Mouse (Mus musculus) neural tube, embryonic 13.5 days (tissue): Measurements from ENCODE around the gene Rps6kc1. TPM values are rescaled to one million over a fixed set of nuclear protein-coding genes. Genes with fewer than 3 reads are reported as not detected.

ENCODE experiments used
- ATAC-seq: fragments of 200-750 bp; cut with Nextera tagmentation; 2 replicates; pipeline ENCODE4 v1.8.0; 2017; ENCODE audit warnings: low read depth, mild to moderate bottlenecking, moderate TSS enrichment, moderate library complexity
- H3K27ac ChIP-seq: fragments of 300-500 bp; sonication (generic); replicated peaks from 2 replicates; pipeline ENCODE4 v1.5.1; 2015; ENCODE audit warnings: moderate library complexity, mild to moderate bottlenecking, inconsistent platforms
- H3K27me3 ChIP-seq: fragments of 300-500 bp; sonication (generic); 2 replicates; pipeline ENCODE4 v1.6.1; 2015; ENCODE audit warnings: mild to moderate bottlenecking, inconsistent platforms
- H3K36me3 ChIP-seq: fragments of 300-500 bp; sonication (generic); 2 replicates; pipeline ENCODE4 v1.6.1; 2015; ENCODE audit warnings: mild to moderate bottlenecking, inconsistent platforms
- H3K4me1 ChIP-seq: fragments of 300-500 bp; sonication (generic); replicated peaks from 2 replicates; pipeline ENCODE4 v1.6.1; 2015; ENCODE audit warnings: inconsistent platforms
- H3K4me2 ChIP-seq: fragments of 300-500 bp; sonication (generic); 2 replicates; pipeline ENCODE4 v1.6.1; 2015; ENCODE audit warnings: inconsistent platforms, mild to moderate bottlenecking, moderate library complexity
- H3K4me3 ChIP-seq: fragments of 300-500 bp; sonication (generic); 2 replicates; pipeline ENCODE4 v1.5.1; 2015; ENCODE audit warnings: mild to moderate bottlenecking, inconsistent platforms
- H3K9ac ChIP-seq: fragments of 300-500 bp; sonication (generic); 2 replicates; pipeline ENCODE4 v1.6.1; 2015; ENCODE audit warnings: moderate library complexity, mild to moderate bottlenecking, inconsistent platforms
- H3K9me3 ChIP-seq: fragments of 300-500 bp; sonication (generic); 2 replicates; pipeline ENCODE4 v1.6.1; 2016; ENCODE audit warnings: inconsistent platforms
- WGBS: fragments of 180-500 bp; shearing (Covaris S2); methylation state at CpG from one replicate; pipeline ENCODE4 v1.1.7; 2015; 5-methylcytosine and 5-hydroxymethylcytosine counted together
- polyA plus RNA-seq: library from polyadenylated mRNA; unstranded; fragments of >200 nt; fragmentation: Nextera tagmentation; extraction: Ambion mirVana; gene quantifications from 2 replicates; pipeline ENCODE4 v1.2.1, GENCODE M21; 2015

Rps6kc1 gene
- 26.9 and 28.4 TPM in 2 replicates for polyA plus RNA-seq

GRCm38 (mm10) chr1:190911415-190912123 is at the start of gene Rps6kc1:
TSS of gene Rps6kc1 (minus strand) at chr1:190911770.
- under 1% methylated on average over 47 of the region's 47 CpGs for WGBS
- Histone ChIP-seq H3K9me3 (no peaks in the 10 kb centered on the region), H3K4me3 (peak within 1 kb of the TSS; percentile 76), H3K27me3 (no peaks in the 10 kb centered on the region), H3K27ac (peak within 1 kb of the TSS; percentile 87), H3K4me1 (peaks cover 36% of the 10 kb centered on the region), H3K9ac (peak within 1 kb of the TSS; percentile 93), H3K36me3 (no peaks in the 10 kb centered on the region), H3K4me2 (peak within 1 kb of the TSS; percentile 90)
- ATAC-seq: peak; percentile 96

GRCm38 (mm10) chr1:190958821-190959220 is 47.3 kb upstream of the Rps6kc1 start:
- no peak overlapping the region for H3K27ac ChIP-seq
- H3K9me3 ChIP-seq: no peaks in the 10 kb centered on the region
- H3K4me2 ChIP-seq: no peak overlapping the region
- no peaks in the 10 kb centered on the region for H3K4me1 ChIP-seq
- H3K4me3 ChIP-seq: no peak overlapping the region
- no peak for ATAC-seq
- peaks cover 99% of the 10 kb centered on the region for H3K36me3 ChIP-seq
- WGBS: 90% methylated on average over 5 of the region's 5 CpGs
- no peaks in the 10 kb centered on the region for H3K27me3 ChIP-seq
- no peak overlapping the region for H3K9ac ChIP-seq

DNA sequence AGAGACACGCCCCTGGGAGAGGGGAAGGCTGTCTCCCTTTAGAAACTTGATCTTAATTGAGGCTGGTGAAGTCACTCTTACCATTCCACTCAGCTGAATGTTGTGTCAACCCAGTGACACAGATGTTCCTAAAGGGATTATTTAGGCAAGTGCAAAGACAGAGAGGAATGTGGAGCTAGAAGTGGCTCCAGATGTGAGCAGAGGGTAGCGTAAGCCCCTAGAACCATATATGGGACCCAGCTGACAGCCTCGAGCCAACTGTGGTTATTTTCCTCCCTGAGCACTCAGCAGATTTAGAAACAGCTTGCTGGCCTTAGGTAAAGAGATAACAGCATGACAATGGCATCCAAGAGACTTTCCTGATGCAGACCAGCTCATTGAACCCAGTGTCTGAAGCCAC is 41.4 kb upstream of the Rps6kc1 start:
- peaks cover 99% of the 10 kb centered on the region for H3K36me3 ChIP-seq
- whole genome bisulfite sequencing: 86% methylated on average over 3 of the region's 3 CpGs

GRCm38 (mm10) chr1:190951014-190951413 is 39.4 kb upstream of the Rps6kc1 start:
- peaks cover 97% of the 10 kb centered on the region for H3K36me3 ChIP-seq
- H3K9me3 ChIP-seq: no peaks in the 10 kb centered on the region
- H3K4me3 ChIP-seq: no peak overlapping the region
- 87% methylated on average over 5 of the region's 5 CpGs for WGBS
- H3K9ac ChIP-seq: no peak overlapping the region
- no peaks in the 10 kb centered on the region for H3K27me3 ChIP-seq
- no peak overlapping the region for H3K27ac ChIP-seq
- H3K4me2 ChIP-seq: no peak overlapping the region
- no peaks in the 10 kb centered on the region for H3K4me1 ChIP-seq
- ATAC-seq: no peak

More for the DNA sequence above, 41.4 kb upstream of the Rps6kc1 start:
- H3K9ac ChIP-seq: no peak overlapping the region
- no peak overlapping the region for H3K27ac ChIP-seq
- H3K4me3 ChIP-seq: no peak overlapping the region
- H3K9me3 ChIP-seq: no peaks in the 10 kb centered on the region
- H3K4me1 ChIP-seq: no peaks in the 10 kb centered on the region
- no peak for ATAC-seq
- H3K4me2 ChIP-seq: no peak overlapping the region
- H3K27me3 ChIP-seq: no peaks in the 10 kb centered on the region

- 91% methylated on average over 17 of the region's 17 CpGs for WGBS
- H3K4me1 ChIP-seq: no peaks in the 10 kb centered on the region
- ATAC-seq: no peak
- H3K27me3 ChIP-seq: no peaks in the 10 kb centered on the region
- H3K27ac ChIP-seq: no peak overlapping the region
- H3K9me3 ChIP-seq: no peaks in the 10 kb centered on the region
- H3K4me2 ChIP-seq: no peak overlapping the region
- H3K4me3 ChIP-seq: no peak overlapping the region
- H3K36me3 ChIP-seq: peaks cover 88% of the 10 kb centered on the region
- no peak overlapping the region for H3K9ac ChIP-seq
Measured at GRCm38 (mm10) chr1:190948846-190949245, 37.3 kb upstream of the Rps6kc1 start.

DNA sequence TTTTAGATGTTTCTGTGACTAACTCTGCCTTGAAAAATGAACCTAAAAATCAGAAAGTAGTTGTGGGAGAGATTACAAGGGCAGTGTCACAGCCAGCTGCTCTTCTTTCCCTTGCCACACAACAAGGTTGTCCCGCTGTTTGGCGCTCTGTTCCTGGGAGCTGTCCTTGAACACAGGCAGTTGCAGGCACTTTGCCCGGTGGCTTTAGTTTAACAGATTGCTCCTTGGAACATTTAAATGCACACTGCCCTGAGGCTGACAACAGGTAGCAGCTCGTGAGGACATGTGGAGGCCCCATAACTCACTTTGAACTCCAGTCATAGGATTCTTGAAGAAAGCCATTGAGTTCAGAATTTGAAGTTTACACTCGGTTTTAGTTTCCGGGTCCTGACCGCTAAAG is 36.9 kb upstream of the Rps6kc1 start:
- Histone ChIP-seq H3K27me3 (no peaks in the 10 kb centered on the region), H3K36me3 (peaks cover 88% of the 10 kb centered on the region), H3K4me1 (no peaks in the 10 kb centered on the region), H3K9ac (no peak overlapping the region), H3K9me3 (no peaks in the 10 kb centered on the region), H3K27ac (no peak overlapping the region), H3K4me3 (no peak overlapping the region), H3K4me2 (no peak overlapping the region)
- ATAC-seq: no peak
- WGBS: 93% methylated on average over 7 of the region's 7 CpGs

GRCm38 (mm10) chr1:190947986-190948385 is 36.4 kb upstream of the Rps6kc1 start:
- no peak for ATAC-seq
- peaks cover 88% of the 10 kb centered on the region for H3K36me3 ChIP-seq
- 89% methylated on average over 5 of the region's 5 CpGs for WGBS

GRCm38 (mm10) chr1:190944109-190944760 is 32.7 kb upstream of the Rps6kc1 start:
- Histone ChIP-seq H3K27ac (no peak overlapping the region), H3K36me3 (peaks cover 89% of the 10 kb centered on the region), H3K4me2 (no peak overlapping the region), H3K9me3 (no peaks in the 10 kb centered on the region), H3K27me3 (no peaks in the 10 kb centered on the region), H3K4me3 (no peak overlapping the region), H3K4me1 (no peaks in the 10 kb centered on the region), H3K9ac (no peak overlapping the region)
- 53% methylated on average over 6 of the region's 6 CpGs for WGBS
- peak; percentile 82 for ATAC-seq

More at GRCm38 (mm10) chr1:190947986-190948385, 36.4 kb upstream of the Rps6kc1 start:
- no peak overlapping the region for H3K4me3 ChIP-seq
- no peaks in the 10 kb centered on the region for H3K27me3 ChIP-seq
- no peak overlapping the region for H3K9ac ChIP-seq
- no peak overlapping the region for H3K4me2 ChIP-seq
- no peaks in the 10 kb centered on the region for H3K4me1 ChIP-seq
- H3K9me3 ChIP-seq: no peaks in the 10 kb centered on the region
- H3K27ac ChIP-seq: no peak overlapping the region

DNA sequence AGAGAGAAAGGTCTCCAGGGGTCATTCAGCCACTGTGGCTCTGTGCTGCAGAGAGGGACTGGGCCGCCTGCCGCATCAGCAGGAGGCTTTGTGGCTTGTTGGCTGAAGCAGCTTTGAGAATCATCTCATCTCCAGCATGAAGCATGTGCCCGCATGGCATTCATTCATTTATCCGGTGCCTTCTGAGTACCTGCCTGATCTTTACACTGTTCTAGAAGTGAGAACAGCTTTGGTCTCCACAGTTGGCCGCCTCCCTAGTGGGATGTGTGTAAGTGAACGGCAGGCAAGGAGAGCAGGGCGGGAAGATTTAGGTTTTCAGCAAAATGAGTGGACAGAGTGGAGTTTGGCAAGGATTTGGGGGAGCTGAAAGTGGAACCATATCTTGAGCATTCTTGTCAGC is 28.2 kb upstream of the Rps6kc1 start:
- Histone ChIP-seq H3K9ac (no peak overlapping the region), H3K36me3 (peaks cover 85% of the 10 kb centered on the region), H3K4me2 (no peak overlapping the region), H3K27me3 (no peaks in the 10 kb centered on the region), H3K4me3 (no peak overlapping the region), H3K9me3 (no peaks in the 10 kb centered on the region), H3K4me1 (no peaks in the 10 kb centered on the region), H3K27ac (no peak overlapping the region)
- WGBS: 88% methylated on average over 7 of the region's 7 CpGs
- ATAC-seq: no peak

GRCm38 (mm10) chr1:190930181-190930580 is 18.6 kb upstream of the Rps6kc1 start:
- no peak for ATAC-seq

DNA sequence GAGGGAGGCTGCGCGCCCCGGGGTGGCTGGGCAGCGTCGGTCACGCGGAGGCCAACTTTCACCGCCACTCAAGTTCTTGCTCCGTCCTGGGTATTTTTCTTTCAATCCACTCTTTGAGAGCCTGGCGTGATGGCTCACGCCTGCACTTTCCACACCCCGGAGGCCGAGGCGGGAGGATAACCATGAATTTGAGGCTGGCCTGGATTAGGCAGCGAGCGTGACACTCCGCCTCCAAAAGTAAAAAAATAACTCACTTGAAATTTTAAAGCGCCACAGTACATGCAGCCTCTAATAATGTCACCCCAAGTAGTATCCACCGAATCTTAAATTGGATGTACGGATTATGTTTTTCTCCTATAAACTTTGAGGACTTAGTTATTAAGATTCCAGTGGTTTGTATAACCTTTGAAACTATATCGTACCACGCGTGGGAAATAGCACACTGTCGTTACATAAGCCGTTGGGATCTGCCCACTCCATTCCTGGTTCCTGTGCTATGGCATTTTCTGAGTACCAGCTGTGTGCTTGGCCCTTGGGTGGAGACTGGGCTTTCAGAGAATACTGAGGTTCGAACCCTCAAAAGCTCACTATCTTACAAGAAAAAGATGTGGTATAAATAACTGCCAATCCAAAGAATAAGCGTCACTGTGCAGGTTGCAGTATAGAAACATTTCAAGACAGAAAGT is 17.6 kb upstream of the Rps6kc1 start:
- WGBS: 7% methylated on average over 27 of the region's 27 CpGs
- H3K4me3 ChIP-seq: peak overlapping the region; percentile 73
- H3K9me3 ChIP-seq: no peaks in the 10 kb centered on the region
- peaks cover 29% of the 10 kb centered on the region for H3K4me1 ChIP-seq
- peak; percentile 33; the same call in 1 of the 2 replicates for ATAC-seq
- peak overlapping the region; percentile 99 for H3K27ac ChIP-seq
- H3K9ac ChIP-seq: peak overlapping the region; percentile 88
- peak overlapping the region; percentile 68 for H3K4me2 ChIP-seq
- H3K27me3 ChIP-seq: no peaks in the 10 kb centered on the region
- H3K36me3 ChIP-seq: peaks cover 11% of the 10 kb centered on the region

More at GRCm38 (mm10) chr1:190930181-190930580, 18.6 kb upstream of the Rps6kc1 start:
- Histone ChIP-seq H3K36me3 (peaks cover 22% of the 10 kb centered on the region), H3K27ac (no peak overlapping the region), H3K27me3 (no peaks in the 10 kb centered on the region), H3K9ac (0 out of 2 replicates have a peak overlapping the region, but pooled peaks have one; percentile 22), H3K4me1 (peaks cover 29% of the 10 kb centered on the region), H3K9me3 (no peaks in the 10 kb centered on the region), H3K4me2 (no peak overlapping the region), H3K4me3 (no peak overlapping the region)
- 78% methylated on average over 6 of the region's 6 CpGs for WGBS
